Mouse (Mus musculus) stomach, embryonic 16.5 days (tissue): ENCODE data around the gene Grm8. TPM values are rescaled to one million over a fixed set of nuclear protein-coding genes. Genes with fewer than 3 reads are reported as not detected.
A peak's percentile ranks its signal among the peaks of the same experiment; 100 is the strongest.

Experiments
- ATAC-seq: fragments of 200-750 bp; cut with Nextera tagmentation; 2 replicates; pipeline ENCODE4 v1.8.0; 2017; ENCODE audit warnings: moderate number of reproducible peaks, moderate TSS enrichment; ENCODE audit not compliant: insufficient read depth, low FRiP score
- H3K27ac ChIP-seq: fragments of 300-500 bp; sonication (generic); 2 replicates; pipeline ENCODE4 v1.5.1; 2014; ENCODE audit warnings: low read length
- H3K27me3 ChIP-seq: fragments of 300-500 bp; sonication (generic); 2 replicates; pipeline ENCODE4 v1.6.1; 2014; ENCODE audit warnings: low read length, control low read depth, mixed read lengths; ENCODE audit not compliant: control insufficient read depth, insufficient read depth
- H3K36me3 ChIP-seq: fragments of 300-500 bp; sonication (generic); 2 replicates; pipeline ENCODE4 v1.6.1; 2014; ENCODE audit warnings: low read length; ENCODE audit not compliant: control insufficient read depth, insufficient read depth
- H3K4me1 ChIP-seq: fragments of 300-500 bp; sonication (generic); 2 replicates; pipeline ENCODE4 v1.6.1; 2014; ENCODE audit warnings: low read length, control low read depth, mixed read lengths; ENCODE audit not compliant: control insufficient read depth, insufficient read depth
- H3K4me2 ChIP-seq: fragments of 300-500 bp; sonication (generic); 2 replicates; pipeline ENCODE4 v1.6.1; 2014; ENCODE audit warnings: low read depth, low read length, mixed read lengths
- H3K4me3 ChIP-seq: fragments of 300-500 bp; sonication (generic); replicated peaks from 2 replicates; pipeline ENCODE4 v1.5.1; 2014; ENCODE audit warnings: mild to moderate bottlenecking, low read length
- H3K9ac ChIP-seq: fragments of 300-500 bp; sonication (generic); 2 replicates; pipeline ENCODE4 v1.6.1; 2014; ENCODE audit warnings: low read length
- H3K9me3 ChIP-seq: fragments of 300-500 bp; sonication (generic); replicated peaks from 2 replicates; pipeline ENCODE4 v1.6.1; 2016; ENCODE audit warnings: low read length, control low read depth; ENCODE audit not compliant: control insufficient read depth
- WGBS: fragments of 180-500 bp; shearing (Covaris S2); extraction: QIAGEN DNeasy Blood & Tissue Kit; methylation state at CpG from one replicate; pipeline ENCODE4 v1.1.7; 2014; 5-methylcytosine and 5-hydroxymethylcytosine counted together
- microRNA counts: library from miRNA; unstranded; fragments of <30 nt; microRNA quantifications from one replicate; lab custom pipeline; 2016
- microRNA-seq: library from miRNA; unstranded; fragments of <30 nt; microRNA quantifications from one replicate; pipeline ENCODE4, GENCODE M21; 2016
- polyA plus RNA-seq: library from polyadenylated mRNA; unstranded; fragments of >200 nt; fragmentation: Nextera tagmentation; extraction: Ambion mirVana; gene quantifications from 2 replicates; pipeline ENCODE4 v1.2.1, GENCODE M21; 2015

The Grm8 gene
- polyA plus RNA-seq, 1 experiment from 2014 or later, result 1.6 TPM

DNA sequence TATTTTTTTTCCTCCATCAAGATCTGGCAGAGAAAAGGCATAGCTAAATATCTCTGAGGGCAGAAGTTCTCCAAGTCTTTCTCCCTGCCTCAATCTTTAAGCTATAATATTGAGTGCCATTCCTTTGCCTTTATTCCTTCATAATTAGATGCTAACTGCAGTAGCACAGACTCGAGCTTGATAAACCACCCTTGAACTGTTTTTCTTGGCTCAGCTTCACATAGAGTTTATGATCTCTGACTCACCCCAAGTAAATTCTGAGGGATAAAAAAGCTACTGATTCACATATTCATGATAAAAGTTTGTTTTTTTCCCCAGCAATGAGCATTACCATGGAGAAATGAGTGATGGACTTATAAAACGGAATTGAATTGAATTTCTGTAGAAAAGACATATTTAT is 895.0 kb downstream of the Grm8 start:
- ATAC-seq, result no peak
- 55% methylated on average over 2 of the region's 2 CpGs for WGBS
- Histone ChIP-seq H3K9me3 (no peaks in the 10 kb centered on the region), H3K4me2 (no peak overlapping the region), H3K27me3 (no peaks in the 10 kb centered on the region), H3K4me1 (no peaks in the 10 kb centered on the region), H3K27ac (no peak overlapping the region), H3K9ac (no peak overlapping the region), H3K4me3 (no peak overlapping the region), H3K36me3 (no peaks in the 10 kb centered on the region)

MicroRNAs within 50 kb of the gene (microRNA counts, 519-probe panel; counts per million panel counts)
- microRNA mmu-miR-592 (lab: Ali Mortazavi, UCI), result 2,810 counts per million, percentile 64 among the panel's probes with 10 or more counts

Small RNA genes lying within 50 kb of the gene (microRNA-seq; reads per million reads assigned to microRNA genes)
- gene Mir592, result 33.3 reads per million, percentile 43 among the genes with 10 or more reads in this experiment
